Mouse (Mus musculus): ENCODE measurements around the gene Zfp617.
"Not testable (repeated sequence)": the region's sequence is repeated elsewhere in the genome, so short reads cannot be mapped to it uniquely, and the experiment has no call there.

Gene Zfp617

GRCm38 (mm10) chr8:71952489-71952888 is 44.1 kb downstream of the Zfp617 start:
- DNase-seq (ENCODE audit: low spot score), result no peak

GRCm38 (mm10) chr8:71952961-71953700 is 44.7 kb downstream of the Zfp617 start:
- DNase-seq (ENCODE audit: low spot score), result not testable (repeated sequence)

- DNase-seq (ENCODE audit: low spot score), result no peak
Observed at GRCm38 (mm10) chr8:71954666-71955065, 46.2 kb downstream of the Zfp617 start.

DNA sequence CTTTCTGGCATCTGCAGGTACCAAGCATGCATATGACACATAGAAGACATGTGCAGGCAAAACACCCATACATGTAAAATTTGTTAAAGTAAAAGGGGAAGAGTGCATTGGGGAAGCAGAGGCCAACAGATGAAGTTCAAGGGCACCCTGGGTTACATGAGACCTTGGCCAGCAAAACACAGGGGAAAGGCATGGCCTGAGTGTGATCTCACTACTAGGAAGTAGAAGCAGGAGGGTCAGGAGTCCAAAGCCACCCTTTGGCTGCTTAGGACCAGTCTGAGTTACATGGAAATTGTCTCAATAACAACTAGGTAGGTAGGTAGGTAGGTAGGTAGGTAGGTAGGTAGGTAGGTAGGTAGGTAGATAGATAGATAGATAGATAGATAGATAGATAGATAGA is 52.0 kb downstream of the Zfp617 start:
- no peak for DNase-seq (ENCODE audit: low spot score)

- DNase-seq (ENCODE audit: low spot score), result no peak
Observed at GRCm38 (mm10) chr8:71961796-71962195, 53.4 kb downstream of the Zfp617 start.

- no peak for DNase-seq (ENCODE audit: low spot score)
Observed at GRCm38 (mm10) chr8:71964051-71964450, 55.6 kb downstream of the Zfp617 start.

DNA sequence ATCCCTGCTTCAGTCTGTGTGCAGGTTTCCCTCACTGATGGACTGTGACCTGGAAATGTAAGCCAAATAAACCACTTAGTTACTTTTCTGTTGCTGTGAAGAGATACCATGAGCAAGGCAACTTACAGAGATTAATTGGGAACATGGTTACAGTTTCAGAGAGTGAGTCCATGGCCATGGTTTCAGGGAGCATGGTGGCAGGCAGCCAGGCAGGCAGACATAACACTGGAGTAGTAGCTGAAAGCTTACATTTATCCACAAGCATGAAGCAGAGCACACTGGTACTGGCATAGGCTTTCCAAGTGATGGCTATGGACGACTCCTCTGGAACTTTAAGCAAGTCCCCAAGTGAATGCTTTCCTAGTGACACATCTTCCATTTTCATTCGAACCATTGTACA is 56.7 kb downstream of the Zfp617 start:
- DNase-seq (ENCODE audit: low spot score), result no peak

DNA sequence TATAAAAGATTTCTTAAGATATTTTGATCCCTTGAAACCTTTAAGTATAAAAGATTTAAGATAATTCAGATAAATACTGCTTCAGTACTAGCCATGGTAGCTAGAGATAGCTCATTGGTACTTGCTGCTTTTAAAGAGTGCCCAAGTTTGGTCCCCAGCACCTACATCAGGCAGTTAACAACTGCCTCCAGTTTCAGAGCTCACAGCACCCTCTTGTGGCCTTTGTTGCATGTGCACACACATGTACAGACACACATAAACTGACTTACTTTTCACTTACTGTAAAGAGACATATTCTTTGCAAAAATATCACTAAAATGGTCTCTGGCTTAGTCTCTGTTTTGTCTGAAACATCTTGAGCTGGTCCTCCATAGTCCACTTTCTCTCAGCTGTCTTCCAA is 58.0 kb downstream of the Zfp617 start:
- DNase-seq (ENCODE audit: low spot score), result no peak

DNA sequence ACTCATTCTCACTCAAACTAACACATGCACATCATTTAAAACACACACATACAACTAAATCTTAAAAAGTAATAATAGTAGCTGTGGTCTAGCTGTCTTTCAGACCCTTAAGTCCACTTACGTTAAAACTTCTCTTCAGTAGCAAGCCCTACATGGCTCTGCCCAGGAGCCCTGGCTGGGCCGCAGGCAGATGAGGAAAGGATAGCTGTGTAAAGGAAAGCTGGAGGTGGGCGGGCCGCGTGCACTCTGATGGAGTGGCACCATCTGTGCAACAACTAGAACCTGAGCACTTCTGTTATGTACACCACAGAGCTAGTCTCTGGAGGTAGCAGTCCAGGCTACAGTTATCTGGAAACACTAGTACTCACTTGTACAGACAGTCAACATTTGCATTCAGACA is 58.8 kb downstream of the Zfp617 start:
- DNase-seq (ENCODE audit: low spot score), result no peak

DNA sequence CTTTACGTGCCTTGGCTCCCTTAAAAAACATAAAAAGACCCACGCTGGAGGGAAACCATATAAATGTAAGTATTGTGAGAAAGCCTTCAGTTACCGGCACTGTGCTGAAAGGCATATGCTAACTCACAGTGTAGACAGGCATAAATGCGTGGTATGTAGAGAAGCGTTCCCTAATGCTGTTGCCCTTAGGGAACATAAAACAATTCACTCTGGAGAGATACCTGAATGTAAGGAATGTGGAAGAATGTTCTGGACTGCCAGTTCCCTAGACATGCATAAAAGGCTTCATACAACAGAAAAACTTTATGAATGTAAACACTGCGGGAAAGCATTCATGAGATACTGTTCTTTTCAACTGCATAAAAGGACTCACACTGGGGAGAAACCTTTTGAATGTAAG is 59.7 kb downstream of the Zfp617 start:
- no peak for DNase-seq (ENCODE audit: low spot score)

- no peak for DNase-seq (ENCODE audit: low spot score)
Observed at GRCm38 (mm10) chr8:71968636-71969035, 60.2 kb downstream of the Zfp617 start.

DNA sequence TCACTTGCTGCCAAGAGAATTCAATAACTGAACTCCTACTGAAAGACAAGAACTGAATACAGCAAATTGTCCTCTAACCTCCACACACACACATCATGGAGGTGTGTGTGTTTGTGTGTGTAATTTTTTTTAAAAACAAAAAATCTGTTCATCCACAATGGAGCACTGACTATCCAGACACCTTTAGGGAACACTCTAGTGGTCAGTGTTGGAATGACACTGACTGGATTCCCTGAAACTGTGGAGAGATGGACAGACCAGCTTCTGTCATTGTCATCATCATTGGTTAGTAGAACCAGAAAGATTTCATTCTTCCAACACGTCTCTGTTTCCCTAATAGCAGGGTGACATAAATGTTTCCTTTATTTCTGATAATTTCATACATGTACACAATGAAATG is 63.5 kb downstream of the Zfp617 start:
- peak; percentile 50 for DNase-seq (ENCODE audit: low spot score)

DNA sequence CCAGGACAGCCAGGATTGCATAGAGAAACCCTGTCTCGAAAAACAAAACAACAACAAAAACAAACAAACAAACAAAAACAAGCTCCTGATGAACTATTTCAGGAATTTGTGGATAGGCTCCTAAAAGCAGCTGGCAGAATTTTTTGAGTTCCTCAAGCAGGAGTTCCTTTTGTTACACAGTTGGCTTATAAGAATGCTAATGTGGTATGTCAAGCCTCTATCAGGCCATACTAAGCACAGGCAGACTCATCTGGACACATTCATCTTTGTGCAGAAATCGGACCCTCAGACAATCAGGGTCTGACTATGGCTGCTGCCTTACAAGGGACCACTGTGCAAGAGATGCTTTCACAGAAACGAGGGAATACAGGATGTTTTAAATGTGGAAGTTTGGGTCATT is 65.8 kb downstream of the Zfp617 start:
- DNase-seq (ENCODE audit: low spot score), result no peak

DNA sequence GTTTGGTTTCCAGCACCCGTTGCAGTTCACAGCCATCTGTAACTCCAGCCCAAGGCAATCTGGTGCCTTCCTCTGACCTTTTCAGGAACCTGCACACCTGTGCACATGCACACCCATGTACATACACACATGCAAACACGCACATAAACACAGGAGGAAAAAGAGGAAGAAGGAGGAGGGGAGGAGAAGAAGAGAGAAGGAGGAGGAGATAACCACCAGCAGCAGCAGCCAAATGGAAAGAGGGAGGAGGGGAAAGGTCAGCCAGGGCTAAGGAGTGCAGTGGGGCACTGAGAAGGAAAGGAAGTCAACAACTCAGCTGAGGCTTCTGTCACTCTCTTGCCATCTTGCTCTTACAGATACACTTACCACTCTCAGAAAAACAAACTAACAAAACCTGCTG is 72.6 kb downstream of the Zfp617 start:
- no peak for DNase-seq (ENCODE audit: low spot score)

- DNase-seq (ENCODE audit: low spot score), result no peak
Observed at GRCm38 (mm10) chr8:71981456-71981855, 73.0 kb downstream of the Zfp617 start.

Data from embryo, embryonic 10.5 days (tissue).